Mouse (Mus musculus) cortical plate, adult 2 months (tissue): ENCODE data around the gene 1700029I15Rik.

ENCODE experiments used
- CTCF ChIP-seq: fragments of 200-500 bp; IDR thresholded peaks from 2 replicates; pipeline ENCODE4 v1.5.1; 2011; ENCODE audit warnings: mild to moderate bottlenecking, control low read depth, low read length; ENCODE audit not compliant: insufficient read depth; ENCODE audit errors: extremely low read depth
- POLR2A ChIP-seq: fragments of 200-500 bp; IDR thresholded peaks from 2 replicates; pipeline ENCODE4 v1.6.1; 2011; ENCODE audit warnings: mild to moderate bottlenecking, low read length, control low read depth; ENCODE audit not compliant: insufficient read depth; ENCODE audit errors: extremely low read depth

DNA sequence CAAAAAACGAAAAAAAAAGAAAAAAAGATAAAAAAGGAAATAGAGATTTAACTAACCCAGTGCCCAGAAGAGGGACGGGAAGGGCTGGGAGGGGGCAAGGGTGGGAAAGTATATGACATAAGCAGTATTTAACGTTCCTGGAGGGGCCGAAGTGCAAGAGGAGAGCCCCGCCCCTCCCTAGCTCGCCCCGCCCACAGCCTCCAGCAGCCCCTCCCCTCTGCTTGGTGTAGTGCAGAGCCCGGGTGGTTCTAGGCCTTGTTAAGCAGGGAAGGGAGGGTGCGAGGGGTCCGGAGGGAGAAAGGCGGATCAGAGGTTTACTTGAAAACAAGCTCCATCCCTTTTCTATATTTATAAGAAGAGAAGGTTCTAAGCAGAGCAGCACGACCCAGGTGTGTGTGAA lies 21.4 kb upstream of the 1700029I15Rik start:
- TF ChIP-seq POLR2A (no peak), CTCF (no peak)
